Mouse (Mus musculus) embryo, embryonic 10.5 days (tissue): ENCODE measurements around the gene Gm28048.

Experiments used
- DNase-seq: peaks from one replicate; pipeline ENCODE4 v3.0.0-alpha.2; 2015; ENCODE audit warnings: low spot score

Gene Gm28048

DNA sequence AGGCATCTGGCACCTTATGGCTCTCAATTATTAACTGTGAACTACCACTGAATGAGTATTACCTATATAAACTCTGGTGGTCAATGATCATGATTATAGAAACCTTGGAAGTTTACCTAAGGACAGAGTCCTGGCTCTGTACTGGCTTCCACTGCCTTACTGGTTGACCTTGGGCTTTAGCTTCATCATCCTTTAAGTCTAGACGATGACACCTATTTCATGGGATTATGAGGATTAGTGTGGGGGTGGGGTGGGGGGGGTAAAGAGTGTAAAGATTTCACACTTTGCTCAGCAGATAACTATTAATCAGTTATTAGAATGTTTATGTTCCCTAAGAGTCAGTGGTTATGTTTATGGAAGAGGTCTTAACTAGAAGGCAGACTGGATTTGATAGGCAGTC lies 7.9 kb upstream of the Gm28048 start:
- no peak for DNase-seq

- peak; percentile 82 for DNase-seq
These were observed 5.5 kb upstream of the Gm28048 start for GRCm38 (mm10) chr11:22987357-22987756.

DNA sequence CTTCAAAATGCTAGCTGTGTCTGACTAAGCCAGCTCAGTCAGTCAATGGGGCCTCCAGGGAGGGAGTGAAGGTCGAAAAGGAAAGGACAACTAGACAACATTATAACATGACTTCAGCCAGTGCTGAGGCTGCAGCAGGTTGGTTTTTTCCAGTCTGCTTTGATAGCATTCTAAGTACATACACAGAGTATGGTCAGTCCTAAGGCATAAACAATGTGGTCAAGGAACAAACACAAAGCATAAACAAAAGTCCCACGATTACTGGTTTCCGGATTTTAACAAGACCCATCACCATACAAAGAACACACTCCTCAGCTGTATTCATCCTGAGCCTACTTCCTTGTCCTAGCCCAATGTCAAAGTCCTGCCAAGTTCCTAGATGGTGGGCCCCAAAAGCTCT lies 3.6 kb upstream of the Gm28048 start:
- no peak for DNase-seq

DNA sequence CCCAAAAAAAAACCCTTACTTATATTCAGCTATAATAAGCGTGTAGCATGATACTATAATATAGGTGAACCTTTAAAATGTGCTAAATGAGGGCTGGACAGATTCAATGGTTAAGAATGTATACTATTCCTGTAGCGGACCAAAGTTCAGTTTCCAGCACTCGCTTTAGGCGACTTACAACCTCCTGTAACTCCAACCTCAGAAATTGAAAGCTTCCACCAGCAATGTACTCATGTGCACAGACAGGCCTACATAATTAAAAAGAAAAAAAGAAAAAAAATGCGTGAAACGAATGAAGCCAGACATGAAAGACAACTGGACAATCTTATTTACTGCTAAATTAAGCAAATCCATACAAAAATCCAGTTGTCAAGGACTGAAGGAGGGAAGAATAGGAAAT lies 956 bp upstream of the Gm28048 start:
- no peak for DNase-seq

DNA sequence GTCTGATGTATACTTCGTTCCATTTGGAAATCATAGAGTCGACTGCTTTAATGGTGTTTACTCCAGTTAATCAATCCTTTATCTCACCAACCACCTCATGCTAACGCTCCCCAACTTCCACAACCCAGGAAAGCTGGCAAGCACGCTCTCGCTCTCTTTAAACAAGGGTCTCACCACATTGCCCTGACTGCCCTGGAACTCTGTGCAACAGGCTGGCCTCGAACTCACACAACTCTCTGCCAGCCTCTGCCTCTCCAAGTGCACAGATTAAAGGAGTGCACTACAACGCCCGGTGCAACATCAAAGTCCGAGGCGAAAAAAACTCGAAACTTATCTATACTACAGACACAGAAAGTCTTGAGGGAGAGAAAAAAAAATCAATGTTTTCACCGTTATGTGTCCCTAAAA lies 343 bp downstream of the Gm28048 start:
- no peak for DNase-seq

DNA sequence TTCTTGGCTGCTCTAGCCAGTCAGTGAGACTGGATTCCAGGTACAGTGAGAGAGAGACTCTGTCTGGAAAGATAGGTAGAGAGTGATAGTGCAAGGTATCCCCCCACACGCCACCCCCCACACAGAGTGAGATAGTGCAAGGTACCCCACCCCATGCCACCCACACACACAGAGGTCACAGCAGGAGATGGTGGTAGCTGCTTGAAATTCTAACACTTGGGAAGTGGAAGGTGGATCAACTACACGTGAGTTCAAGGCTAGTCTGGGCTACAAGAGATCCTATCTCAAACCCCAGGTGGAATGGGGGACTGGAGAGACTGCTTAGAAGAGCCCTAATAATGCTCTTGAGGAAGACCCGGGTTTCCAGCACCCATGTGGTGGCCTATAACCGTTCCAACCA lies 849 bp downstream of the Gm28048 start:
- no peak for DNase-seq

GRCm38 (mm10) chr11:22979221-22979620 lies 2.7 kb downstream of the Gm28048 start:
- DNase-seq: no peak

- no peak for DNase-seq
These were observed 3.2 kb downstream of the Gm28048 start for GRCm38 (mm10) chr11:22978711-22979110.

DNA sequence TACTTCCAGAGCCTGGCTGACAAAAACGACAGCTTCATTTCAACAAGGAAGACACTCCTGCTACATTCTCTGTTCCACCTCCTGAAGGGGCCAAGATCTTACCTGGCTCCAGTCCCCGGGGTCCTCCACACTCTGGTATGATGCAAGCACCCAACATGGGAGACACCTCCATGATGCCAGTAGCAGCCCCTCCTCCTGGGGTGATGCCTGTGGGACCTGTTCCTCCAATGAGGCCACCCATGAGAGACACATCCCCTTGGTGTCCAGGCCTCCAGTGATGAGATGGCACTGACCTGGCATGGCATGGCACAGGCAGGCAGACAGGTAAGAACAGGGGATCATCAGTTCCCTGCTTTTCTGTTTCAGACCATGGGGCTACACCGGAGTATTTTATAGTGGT lies 3.7 kb downstream of the Gm28048 start:
- DNase-seq: no peak

- no peak for DNase-seq
These were observed 8.3 kb downstream of the Gm28048 start for GRCm38 (mm10) chr11:22973599-22973998.

DNA sequence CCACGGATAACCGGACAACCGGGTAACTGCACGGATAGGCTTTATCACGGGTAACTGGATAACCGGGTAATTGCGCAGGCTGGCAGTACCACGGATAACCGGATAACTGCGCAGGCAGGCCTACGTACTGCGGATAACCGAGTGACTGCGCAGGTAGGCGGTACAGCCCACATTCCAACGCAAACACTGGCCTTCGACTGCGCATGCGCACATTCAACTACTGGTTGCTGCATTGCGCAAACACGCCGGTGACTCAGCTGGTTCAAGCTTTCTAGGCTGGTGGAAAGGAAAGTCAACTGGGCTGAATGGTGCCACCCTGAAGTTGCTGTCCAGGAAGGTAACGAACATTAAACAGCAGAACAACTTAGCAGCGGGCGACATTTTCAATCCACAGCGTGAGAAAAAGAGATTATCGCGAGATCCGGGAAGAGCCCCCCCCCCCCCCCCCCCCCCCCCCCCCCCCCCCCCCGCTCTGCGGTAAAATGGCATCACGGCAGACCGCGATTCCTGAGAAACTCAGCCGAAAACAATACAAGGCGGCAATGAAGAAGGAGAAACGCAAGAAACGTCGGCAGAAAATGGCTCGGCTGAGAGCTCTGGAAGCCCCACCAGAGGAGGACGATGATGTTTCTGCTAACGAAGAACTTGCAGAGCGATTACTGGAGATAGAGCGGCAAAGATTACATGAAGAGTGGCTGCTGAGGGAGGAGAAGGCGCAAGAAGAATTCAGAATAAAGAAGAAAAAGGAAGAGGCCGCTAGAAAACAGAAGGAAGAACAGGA lies 9.0 kb downstream of the Gm28048 start:
- peak; percentile 80 for DNase-seq

- DNase-seq: peak; percentile 72
These were observed 9.8 kb downstream of the Gm28048 start, which contains the start of gene Zrsr1 for GRCm38 (mm10) chr11:22971835-22972709. Gene Zrsr1 (plus strand): TSS chr11:22972005.

- no peak for DNase-seq
These were observed 11.3 kb downstream of the Gm28048 start for GRCm38 (mm10) chr11:22970546-22970945.

DNA sequence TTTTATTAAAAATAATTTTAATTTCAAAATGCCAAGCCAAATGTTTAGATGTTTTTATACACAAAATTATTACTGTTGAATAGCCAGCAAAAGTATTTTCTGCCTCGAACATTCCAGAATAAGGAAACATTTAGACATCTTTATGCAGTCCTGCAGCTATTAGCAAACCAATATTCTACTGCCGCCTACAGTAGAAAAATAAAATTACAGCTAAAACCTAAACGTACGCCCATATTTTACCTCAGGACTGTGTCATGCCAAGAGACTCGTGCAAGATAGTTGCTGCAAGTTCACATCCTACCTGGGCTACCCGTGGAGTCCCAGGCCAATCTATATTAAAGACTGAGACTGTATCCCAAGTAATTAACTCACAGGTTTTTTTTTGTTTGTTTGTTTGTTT lies 12.4 kb downstream of the Gm28048 start:
- DNase-seq: peak; percentile 44

- no peak for DNase-seq
These were observed 16.4 kb downstream of the Gm28048 start for GRCm38 (mm10) chr11:22965503-22965902.

GRCm38 (mm10) chr11:22964401-22964800 lies 17.5 kb downstream of the Gm28048 start:
- DNase-seq: no peak

DNA sequence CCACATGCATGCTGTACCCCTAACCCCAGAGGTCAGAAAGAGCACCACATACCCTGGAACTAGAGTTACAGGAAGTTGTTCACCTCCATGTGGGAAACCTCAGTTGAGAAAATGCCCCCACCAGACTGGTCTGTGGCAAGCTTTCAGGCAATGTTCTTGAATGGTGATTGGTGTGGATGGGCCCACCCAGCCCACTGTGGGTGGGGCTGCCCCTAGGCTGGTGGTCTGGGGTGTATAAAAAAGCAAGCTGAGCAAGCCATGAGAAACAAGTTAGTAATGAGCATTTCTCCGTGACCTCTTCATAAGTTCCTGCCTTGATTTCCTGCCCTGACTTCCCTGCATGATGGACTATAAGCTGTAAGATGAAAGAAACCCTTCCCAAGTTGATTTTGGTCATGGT lies 19.8 kb downstream of the Gm28048 start:
- no peak for DNase-seq

GRCm38 (mm10) chr11:22957791-22958374 lies 24.0 kb downstream of the Gm28048 start:
- no peak for DNase-seq

DNA sequence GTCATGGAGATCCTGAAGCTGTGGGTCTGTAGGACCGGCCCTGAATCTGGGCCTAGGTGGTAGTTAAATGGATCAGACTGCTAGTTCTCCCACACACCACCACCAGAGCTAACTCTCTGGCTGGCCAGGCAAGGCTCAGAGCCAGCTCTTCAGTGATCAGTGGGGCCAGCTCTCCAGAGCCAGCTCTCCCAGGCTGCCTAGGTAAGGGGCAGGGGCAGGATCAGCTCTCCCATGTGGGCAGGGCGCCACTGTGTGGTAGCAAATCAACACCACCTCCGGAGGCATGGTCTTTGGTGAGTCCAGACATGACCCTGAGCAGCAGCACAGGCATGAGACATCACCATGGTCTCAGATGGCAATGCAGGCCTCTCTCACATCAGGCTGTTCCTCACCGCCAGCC lies 25.1 kb downstream of the Gm28048 start:
- peak; percentile 30 for DNase-seq

- DNase-seq: no peak
These were observed 25.5 kb downstream of the Gm28048 start for GRCm38 (mm10) chr11:22956346-22956745.

DNA sequence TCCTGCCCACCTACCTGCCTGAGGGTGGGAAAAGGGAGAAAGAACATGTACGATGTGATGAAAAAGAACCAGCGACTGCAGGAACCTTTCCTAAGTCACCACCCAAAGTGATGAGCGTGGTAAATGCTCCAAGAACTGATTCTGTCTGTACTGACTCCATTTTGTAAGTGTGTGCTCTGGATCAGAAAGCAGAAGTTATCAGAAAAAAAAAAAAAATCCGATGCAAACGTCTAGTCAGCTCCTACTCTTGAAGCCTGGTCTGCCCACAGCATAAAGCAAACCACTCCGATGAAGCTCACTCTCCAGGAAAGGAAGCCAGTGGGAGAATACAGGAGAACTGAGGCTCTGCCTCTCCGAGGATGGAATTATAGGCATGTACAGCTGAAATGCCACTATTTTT lies 29.2 kb downstream of the Gm28048 start:
- DNase-seq: no peak

DNA sequence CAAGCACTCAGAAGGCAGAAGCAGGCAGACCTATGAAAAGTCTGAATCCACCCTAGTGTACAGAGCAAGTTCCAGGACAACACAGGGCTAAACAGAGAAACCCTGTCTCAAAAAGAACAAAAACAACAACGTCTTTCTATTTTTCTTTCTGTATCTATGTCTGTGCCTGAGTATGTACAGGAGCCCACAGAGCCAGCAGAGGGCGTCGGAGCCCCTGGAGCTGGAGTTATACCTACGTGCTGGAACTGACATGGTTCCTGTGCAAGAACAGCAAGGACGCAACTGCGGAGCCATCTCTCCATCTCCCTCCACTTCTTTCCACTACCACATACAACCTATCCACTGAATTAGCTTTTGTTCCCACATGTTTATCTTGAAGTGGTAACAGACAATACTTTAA lies 31.8 kb downstream of the Gm28048 start:
- no peak for DNase-seq

DNA sequence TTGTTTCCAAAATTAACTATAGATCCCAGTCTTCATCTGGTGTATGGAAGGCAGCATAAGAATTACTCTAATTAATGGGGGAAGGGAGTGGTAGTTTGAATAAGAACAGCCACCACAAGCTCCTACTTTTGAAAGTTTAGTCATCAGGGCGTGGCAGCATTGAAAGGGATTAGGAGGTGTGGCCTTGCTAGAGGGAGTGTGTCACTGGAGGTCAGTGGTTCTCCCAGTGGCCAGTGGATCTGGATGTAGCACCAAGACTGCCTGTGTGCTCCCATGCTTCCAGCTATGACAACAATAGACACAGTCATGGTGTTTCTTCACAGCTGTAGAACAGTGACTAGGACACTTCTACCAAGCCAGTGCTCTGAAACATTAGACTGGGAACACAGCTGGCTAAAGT lies 32.8 kb downstream of the Gm28048 start:
- DNase-seq: no peak
